Mouse (Mus musculus) A20 (cell line): ENCODE measurements around the gene Gm10375.
"Not testable (repeated sequence)": the region's sequence is repeated elsewhere in the genome, so short reads cannot be mapped to it uniquely, and the experiment has no call there.

Experiments used
- DNase-seq: peaks from one replicate; pipeline ENCODE4 v3.0.0-alpha.2; 2011; ENCODE audit warnings: low read depth, low spot score

The Gm10375 gene

GRCm38 (mm10) chr14:43607913-43608312 is at the start of gene Gm10375:
Gene Gm10375 (minus strand): TSS chr14:43608013.
- DNase-seq: not testable (repeated sequence)

GRCm38 (mm10) chr14:43579046-43579445 is 28.8 kb downstream of the Gm10375 start, which contains the start of gene Gm17654:
Gene Gm17654 (minus strand): TSS chr14:43579146.
- DNase-seq: not testable (repeated sequence)

- DNase-seq: not testable (repeated sequence)
These were observed 29.8 kb downstream of the Gm10375 start for GRCm38 (mm10) chr14:43577969-43578368.
